Mouse (Mus musculus) frontal cortex, postnatal 25 days (tissue): ENCODE results near the gene Vmn1r202.
"Not testable (repeated sequence)": the region's sequence is repeated elsewhere in the genome, so short reads cannot be mapped to it uniquely, and the experiment has no call there.

Source experiments
- DNase-seq, 2 experiments: peaks; one replicate each; pipeline ENCODE4 v3.0.0; 2022; ENCODE audit warnings: low spot score in 2 of 2

Gene Vmn1r202

GRCm38 (mm10) chr13:22505281-22505680 is at the start of gene Vmn1r202:
TSS of gene Vmn1r202 (minus strand) at chr13:22505381.
- no peak for DNase-seq

DNA sequence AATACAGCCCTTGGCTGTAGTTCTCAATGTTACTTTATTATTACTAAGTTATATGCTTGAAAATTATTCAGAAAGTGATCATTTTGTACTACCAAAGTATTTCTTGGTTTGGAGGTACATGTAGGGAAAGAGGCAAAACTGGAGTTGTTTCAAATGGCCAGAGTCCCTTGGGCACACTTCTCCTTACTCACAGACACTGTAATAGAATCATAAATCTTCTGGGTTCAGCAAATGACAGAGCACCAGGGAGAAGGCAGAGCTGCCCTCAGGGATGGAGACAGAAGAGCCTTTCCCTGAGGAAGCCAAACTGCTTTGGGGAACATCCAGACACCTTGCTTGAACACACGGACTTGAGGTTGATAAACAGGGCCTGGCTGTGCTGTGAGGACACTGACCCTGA is 47.7 kb upstream of the Vmn1r202 start, which contains the start of gene Vmn1r204:
TSS of gene Vmn1r204 (plus strand) at position 301 of the 400 bp plus-strand sequence.
- DNase-seq = not testable (repeated sequence)

DNA sequence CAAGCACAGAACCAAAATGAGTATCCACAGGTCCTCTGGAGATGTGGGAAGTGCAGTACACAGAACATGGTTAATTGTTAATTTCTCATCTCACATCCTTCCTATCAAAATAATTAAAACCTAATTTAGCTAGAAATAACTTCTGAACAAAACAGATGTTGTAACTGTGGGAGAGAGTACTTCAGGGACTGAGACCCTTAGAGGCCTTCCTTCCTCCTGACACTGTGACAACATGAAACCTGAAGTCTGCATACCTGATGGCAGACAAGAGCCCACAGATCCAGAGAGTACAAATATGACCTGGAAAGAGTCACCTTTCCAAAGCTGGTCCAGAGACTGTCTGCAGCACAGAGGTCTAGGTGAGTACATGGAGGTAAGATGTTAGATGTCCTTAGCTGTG is 12.6 kb upstream of the Vmn1r202 start, which contains the start of gene Vmn1r203:
TSS of gene Vmn1r203 (plus strand) at position 301 of the 400 bp plus-strand sequence.
- DNase-seq = no peak

DNA sequence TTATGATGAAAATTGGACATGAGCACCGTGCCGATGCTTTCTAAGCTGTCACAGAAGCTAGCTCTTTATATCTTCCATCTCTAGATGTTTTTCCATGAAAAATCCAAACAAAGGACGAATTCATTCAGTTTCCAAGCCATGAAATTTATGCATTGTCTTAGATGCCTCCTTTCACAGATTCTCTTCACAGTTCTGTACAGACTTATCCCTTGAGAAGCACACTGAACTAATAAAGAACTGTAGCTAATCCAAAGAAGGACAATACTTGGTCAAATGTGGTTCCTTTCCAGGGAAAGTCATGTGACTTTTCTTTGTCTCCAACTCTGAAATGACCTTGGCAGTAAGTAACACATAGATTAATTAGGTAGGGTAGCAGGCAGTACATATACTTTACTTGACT is 2.8 kb downstream of the Vmn1r202 start:
- DNase-seq = no peak

DNA sequence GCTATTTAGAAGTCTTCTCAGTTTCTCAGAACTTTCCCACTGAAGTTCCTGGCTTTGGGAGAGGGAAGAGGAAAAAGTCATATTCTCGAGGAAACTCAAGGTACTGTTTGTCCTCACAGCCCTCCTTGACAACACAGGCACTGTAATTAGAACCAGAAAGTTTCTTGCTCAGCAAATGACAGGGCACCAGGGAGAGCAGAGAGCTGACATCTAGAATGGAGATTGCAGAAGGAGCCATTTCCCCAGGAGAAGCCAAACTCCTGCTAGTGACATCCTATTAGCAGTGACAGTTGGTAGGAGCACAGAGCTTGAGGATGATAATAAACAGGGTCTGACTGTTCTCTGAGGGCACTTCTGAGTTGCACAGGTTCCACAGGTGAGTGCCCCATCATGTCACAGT is 33.6 kb downstream of the Vmn1r202 start, which contains the start of gene Vmn1r201:
TSS of gene Vmn1r201 (plus strand) at position 301 of the 400 bp plus-strand sequence.
- no peak for DNase-seq

GRCm38 (mm10) chr13:22455145-22455544 is 50.0 kb downstream of the Vmn1r202 start:
- no peak for DNase-seq
